Mouse (Mus musculus) right cerebral cortex, postnatal 14 days (tissue): ENCODE measurements around the gene Maneal.

Experiments
- DNase-seq: peaks from one replicate; pipeline ENCODE4 v3.0.0; 2022

Gene Maneal

DNA sequence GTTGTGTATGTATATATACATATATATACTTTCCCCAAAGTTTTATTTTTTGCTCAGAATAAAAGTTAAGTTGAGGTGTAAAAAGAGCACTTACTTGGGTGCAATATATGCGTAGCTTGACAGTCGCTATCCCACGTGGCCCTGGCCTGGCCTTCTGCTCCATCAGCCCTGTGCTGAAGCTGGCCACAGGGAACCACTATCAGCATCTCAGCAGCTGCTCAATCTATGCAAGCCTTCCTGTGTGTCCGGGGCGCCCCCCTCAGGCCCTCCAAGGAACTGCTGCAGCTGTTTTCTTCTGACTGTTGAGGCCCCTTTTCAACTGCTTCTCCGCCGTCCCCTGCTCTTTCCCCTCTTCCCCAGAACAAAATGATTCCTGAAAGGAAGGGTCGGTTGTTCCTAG, 14.4 kb downstream of the Maneal start:
- DNase-seq: peak; percentile 86

DNA sequence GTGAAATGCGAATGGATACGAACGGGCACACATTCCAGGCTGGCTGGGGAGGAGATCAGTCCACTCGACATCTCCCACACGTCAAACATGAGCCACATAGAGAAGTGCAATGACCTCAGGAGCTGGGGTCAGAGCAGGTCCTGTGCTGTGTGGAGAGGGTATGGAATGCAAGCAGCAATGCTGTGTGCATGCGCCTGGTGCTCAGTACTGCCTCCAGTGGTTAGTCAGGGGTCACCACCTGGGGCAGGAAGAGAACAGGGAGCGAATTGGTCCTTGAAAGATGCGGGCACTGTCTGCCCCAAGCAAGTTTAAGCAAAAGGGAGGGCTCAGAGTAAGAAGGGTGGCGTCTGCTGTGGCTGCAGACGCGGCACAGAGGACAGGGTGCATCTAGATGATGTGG, 18.5 kb downstream of the Maneal start:
- DNase-seq: no peak

- DNase-seq: no peak
Observed at GRCm38 (mm10) chr4:124840998-124841397, 21.0 kb downstream of the Maneal start.

GRCm38 (mm10) chr4:124838035-124838700, 23.8 kb downstream of the Maneal start:
- DNase-seq: no peak

DNA sequence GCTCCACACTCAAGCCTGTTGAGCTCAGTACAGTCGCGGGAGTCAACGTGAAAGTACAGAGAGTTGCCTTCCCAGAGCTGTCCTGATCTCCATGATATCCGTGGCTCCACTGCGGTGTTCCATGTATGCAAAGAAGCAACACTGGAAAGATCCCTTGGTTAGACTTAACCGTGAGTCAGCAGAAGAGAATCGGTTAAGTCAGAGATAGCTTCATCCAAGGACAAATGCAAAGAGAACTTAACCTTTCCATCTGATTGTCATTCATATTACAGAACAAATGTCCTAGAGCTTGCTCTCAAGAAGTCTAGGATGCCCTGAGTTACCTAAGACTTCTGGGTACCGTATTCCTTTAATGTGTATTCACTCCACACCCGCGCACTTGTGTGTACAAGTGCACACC, 29.2 kb downstream of the Maneal start:
- DNase-seq: no peak

DNA sequence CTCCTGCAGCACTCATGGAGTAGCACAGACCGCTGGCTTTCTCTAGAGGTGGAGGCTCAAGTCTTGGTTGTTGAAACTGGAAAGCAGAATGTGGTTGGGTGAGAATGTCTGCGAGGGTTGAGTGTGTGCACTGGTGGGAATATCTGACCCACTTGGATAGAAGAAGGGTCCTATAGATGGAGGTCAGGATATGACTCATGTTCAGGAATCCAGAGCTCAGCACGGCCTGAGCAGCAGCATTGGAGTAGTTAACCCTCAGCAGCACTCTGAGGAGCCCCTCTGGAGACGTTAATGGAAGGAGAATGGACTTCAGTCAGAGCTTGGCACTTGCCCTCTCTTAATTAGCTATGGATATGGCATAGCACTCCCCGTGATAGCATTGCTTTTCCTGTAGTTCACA, 32.3 kb downstream of the Maneal start:
- DNase-seq: no peak

DNA sequence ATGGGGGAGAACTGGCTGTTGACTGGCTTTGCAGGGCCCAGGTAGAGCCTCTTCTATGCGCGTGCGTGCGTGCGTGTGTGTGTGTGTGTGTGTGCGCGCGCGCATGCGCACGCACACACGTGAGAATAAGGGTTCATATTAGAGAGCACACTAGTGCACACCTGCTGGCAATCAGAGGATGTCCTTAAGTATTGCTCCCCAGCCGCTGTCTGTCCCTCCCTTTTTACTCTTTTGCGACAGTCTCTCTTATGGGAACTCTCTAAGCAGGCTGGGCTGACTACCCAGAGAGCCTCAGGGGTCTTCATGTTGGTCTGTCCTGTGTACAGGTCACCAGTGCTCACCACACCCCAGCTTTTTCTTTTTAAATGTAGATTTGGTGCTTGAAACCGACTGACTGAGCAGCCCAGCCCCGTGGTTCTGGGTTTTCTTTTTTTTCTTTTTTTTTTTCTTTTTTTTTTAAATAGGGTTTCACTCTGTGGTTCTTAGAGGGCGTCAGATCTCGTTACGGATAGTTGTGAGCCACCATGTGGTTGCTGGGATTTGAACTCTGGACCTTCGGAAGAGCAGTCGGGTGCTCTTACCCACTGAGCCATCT, 36.5 kb downstream of the Maneal start:
- no peak for DNase-seq

DNA sequence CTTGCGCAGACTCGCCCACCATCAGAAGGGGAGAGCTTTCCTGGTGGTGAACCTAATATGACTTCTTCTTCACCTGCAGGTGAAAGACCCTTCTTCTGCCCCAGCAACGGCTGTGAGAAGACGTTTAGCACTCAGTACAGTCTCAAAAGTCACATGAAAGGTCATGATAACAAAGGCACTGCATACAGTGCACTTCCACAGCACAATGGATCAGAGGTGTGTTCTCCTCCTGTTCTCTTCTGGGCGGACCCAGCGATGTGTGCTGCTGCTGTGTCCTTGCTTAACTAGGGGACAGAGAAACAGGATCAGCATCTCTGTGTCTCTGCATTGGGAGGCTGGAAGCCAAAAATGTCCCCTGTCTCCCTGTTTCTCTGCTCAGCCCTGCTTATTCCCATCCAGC, 37.0 kb downstream of the Maneal start:
- DNase-seq: no peak

GRCm38 (mm10) chr4:124818832-124819231, 43.1 kb downstream of the Maneal start:
- DNase-seq: no peak

- DNase-seq: no peak
Observed at GRCm38 (mm10) chr4:124817803-124818202, 44.2 kb downstream of the Maneal start.

DNA sequence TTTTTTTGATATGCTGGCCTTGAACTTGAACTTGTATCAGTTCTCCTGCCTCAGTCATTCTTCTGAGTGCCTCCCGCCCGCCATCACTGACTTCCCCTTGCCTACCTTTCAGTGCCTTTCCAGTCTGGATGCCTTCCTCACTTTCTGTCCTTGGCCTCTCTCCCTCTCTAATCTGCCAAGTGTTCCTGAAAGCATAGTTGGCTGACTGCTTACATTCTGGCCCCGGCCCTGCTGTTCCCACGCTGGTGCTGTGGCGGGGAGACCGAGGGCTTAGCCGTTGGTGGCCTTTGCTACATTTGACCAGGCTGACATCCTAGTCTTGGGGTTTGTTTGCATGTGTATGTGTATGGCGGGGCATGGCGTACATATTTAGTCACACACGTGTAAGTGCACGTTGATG, 46.1 kb downstream of the Maneal start:
- DNase-seq: no peak

GRCm38 (mm10) chr4:124811347-124811975, 50.5 kb downstream of the Maneal start:
- DNase-seq: peak; percentile 52

DNA sequence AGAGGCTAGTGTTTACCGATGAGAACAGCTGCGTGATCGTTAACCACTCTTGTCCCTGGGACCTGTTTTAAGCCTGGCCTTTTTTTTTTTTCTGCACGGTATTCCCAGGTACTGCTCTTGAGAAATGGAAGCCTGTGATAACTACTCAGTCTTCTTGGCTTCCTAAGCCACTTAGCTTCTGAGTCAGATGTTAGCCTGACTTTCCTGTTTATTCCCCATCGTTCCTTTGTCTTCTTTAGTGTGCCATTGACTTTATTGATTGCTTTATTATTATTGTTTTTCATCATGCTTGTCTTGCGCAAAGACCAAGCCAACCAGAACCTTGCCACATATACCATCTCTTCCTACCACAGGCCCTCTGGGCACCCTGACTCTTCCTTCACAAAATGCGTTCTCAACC, 51.9 kb downstream of the Maneal start:
- no peak for DNase-seq

DNA sequence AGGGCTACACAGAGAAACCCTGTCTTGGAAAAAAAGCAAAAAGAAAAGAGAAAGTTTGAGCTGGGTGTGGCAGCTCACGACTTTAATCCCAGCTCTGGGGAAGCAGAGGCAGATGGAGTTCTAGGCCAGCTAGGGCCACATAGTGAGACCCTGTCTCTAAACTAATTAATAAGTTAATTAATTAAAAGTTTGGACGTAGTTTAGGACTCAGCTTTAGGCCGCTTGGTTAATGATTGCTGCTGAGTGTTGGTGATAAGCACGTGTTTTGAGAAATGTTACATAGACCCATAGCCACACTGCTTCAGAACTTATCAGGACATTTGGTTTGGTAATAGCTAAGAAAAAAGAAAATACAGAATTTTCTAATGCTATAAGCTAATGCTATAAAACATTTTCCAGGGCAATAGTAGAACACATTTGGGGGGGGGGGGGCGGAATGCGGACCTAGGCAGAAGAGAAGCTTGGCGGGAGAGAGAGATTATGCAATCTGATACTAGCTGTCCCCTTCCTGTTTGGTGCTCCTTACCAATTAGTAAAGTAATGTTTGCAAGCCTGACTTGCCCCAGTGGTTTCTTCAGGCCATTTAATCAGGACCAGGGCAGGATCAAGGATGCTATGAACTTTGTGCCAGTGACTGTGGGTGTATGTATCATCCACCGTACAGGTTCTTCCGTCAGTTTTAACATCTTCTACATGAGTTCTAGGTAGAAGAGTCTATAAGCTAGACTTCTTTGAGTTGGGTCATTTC, 52.7 kb downstream of the Maneal start:
- no peak for DNase-seq

DNA sequence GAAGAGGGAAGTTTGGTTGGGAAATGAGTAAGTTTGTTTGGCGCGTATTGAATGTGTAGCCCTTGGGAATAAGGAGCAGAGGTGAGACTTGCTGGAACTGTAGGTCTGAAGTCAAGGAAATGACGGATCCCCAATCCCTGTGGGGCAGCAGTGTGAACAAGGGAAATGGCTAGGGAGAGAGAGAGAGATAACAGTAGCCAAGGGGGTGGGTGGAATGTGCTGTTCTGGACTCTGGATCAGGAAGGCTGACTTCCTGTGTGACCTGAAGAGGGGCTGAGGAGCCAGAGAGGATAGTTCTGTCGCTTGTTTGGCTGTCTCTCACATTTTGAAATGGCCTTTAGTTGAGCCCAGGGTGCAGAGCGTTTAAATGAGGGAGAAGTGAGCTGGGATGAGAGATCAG, 53.5 kb downstream of the Maneal start:
- DNase-seq: no peak
